Mouse (Mus musculus) liver, embryonic 14.5 days (tissue): Measurements from ENCODE around the gene Cfap54. TPM values are rescaled to one million over a fixed set of nuclear protein-coding genes. Genes with fewer than 3 reads are reported as not detected.

Source experiments
- ATAC-seq: fragments of 200-750 bp; cut with Nextera tagmentation; 2 replicates; pipeline ENCODE4 v1.8.0; 2017; ENCODE audit warnings: moderate number of reproducible peaks, mild to moderate bottlenecking, moderate library complexity; ENCODE audit not compliant: insufficient read depth
- DNase-seq, 3 experiments: peaks; one replicate each; pipeline ENCODE4 v3.0.0-alpha.2; 2012 to 2013; ENCODE audit warnings: low read depth in 3 of 3, low spot score in 3 of 3
- H3K27ac ChIP-seq: fragments of 300-500 bp; sonication (generic); 2 replicates; pipeline ENCODE4 v1.5.1; 2014; ENCODE audit warnings: moderate library complexity, mild to moderate bottlenecking, control low read depth, inconsistent platforms
- H3K27me3 ChIP-seq: fragments of 300-500 bp; sonication (generic); 2 replicates; pipeline ENCODE4 v1.6.1; 2014; ENCODE audit warnings: mild to moderate bottlenecking, low read length, moderate library complexity; ENCODE audit not compliant: control insufficient read depth, insufficient read depth
- H3K36me3 ChIP-seq: fragments of 300-500 bp; sonication (generic); replicated peaks from 2 replicates; pipeline ENCODE4 v1.6.1; 2014; ENCODE audit warnings: low read depth; ENCODE audit not compliant: control insufficient read depth, insufficient read depth
- H3K4me1 ChIP-seq, 2 experiments: fragments of 200-500 bp in 1 of 2; fragments of 300-500 bp in 1 of 2; sonication (generic) in 1 of 2; replicated peaks; 2 replicates each; pipeline ENCODE4 v1.6.1; 2012 to 2014; ENCODE audit warnings: antibody characterized with exemption in 1 of 2, inconsistent platforms in 1 of 2, low read length in 1 of 2; ENCODE audit not compliant: control insufficient read depth in 2 of 2, insufficient read depth in 2 of 2
- H3K4me2 ChIP-seq: fragments of 300-500 bp; sonication (generic); 2 replicates; pipeline ENCODE4 v1.6.1; 2014; ENCODE audit warnings: low read depth, mild to moderate bottlenecking, control low read depth, moderate library complexity
- H3K4me3 ChIP-seq, 2 experiments: fragments of 200-500 bp in 1 of 2; fragments of 300-500 bp in 1 of 2; sonication (generic) in 1 of 2; 2 replicates each; pipeline ENCODE4 v1.5.1; 2012 to 2014; ENCODE audit warnings: low read depth in 2 of 2, low read length in 2 of 2, mild to moderate bottlenecking in 2 of 2, control low read depth in 1 of 2, inconsistent platforms in 1 of 2, moderate library complexity in 1 of 2; ENCODE audit not compliant: insufficient read depth in 1 of 2
- H3K9ac ChIP-seq: fragments of 300-500 bp; sonication (generic); replicated peaks from 2 replicates; pipeline ENCODE4 v1.6.1; 2014; ENCODE audit warnings: mild to moderate bottlenecking, control low read depth, moderate library complexity
- H3K9me3 ChIP-seq: fragments of 300-500 bp; sonication (generic); 2 replicates; pipeline ENCODE4 v1.6.1; 2016; ENCODE audit warnings: low read length, mixed read lengths; ENCODE audit not compliant: control insufficient read depth
- CTCF ChIP-seq: IDR thresholded peaks from 2 replicates; pipeline ENCODE4 v1.5.1; 2016; ENCODE audit warnings: antibody characterized with exemption, low read depth, control low read depth
- EP300 ChIP-seq: IDR thresholded peaks from 2 replicates; pipeline ENCODE4 v1.6.1; 2016; ENCODE audit warnings: antibody characterized with exemption, low read depth
- WGBS: fragments of 180-500 bp; shearing (Covaris S2); extraction: QIAGEN DNeasy Blood & Tissue Kit; methylation state at CpG from one replicate; pipeline ENCODE4 v1.1.7; 2014; ENCODE audit not compliant: insufficient replicate concordance; 5-methylcytosine and 5-hydroxymethylcytosine counted together
- polyA plus RNA-seq, 2 experiments: library from polyadenylated mRNA; depleted of rRNA in 1 of 2; stranded (reverse) in 1 of 2; unstranded in 1 of 2; fragments of >200 nt; fragmentation: Nextera tagmentation in 1 of 2; extraction: Ambion mirVana in 1 of 2; gene quantifications; 2 replicates each; pipeline versions ENCODE4 v1.2.1 to v1.2.3; 2012 to 2014

Cfap54 gene
- polyA plus RNA-seq, 2 experiments, result 0.06 to 0.11 TPM

GRCm38 (mm10) chr10:93126025-93126424, 44.6 kb upstream of the Cfap54 start:
- H3K27me3 ChIP-seq, result no peaks in the 10 kb centered on the region
- no peak overlapping the region for H3K27ac ChIP-seq
- no peaks in the 10 kb centered on the region for H3K36me3 ChIP-seq
- no peak overlapping the region; the same call in 1 of the 2 replicates for H3K9ac ChIP-seq
- peaks cover 29 to 37% of the 10 kb centered on the region in 2 experiments for H3K4me1 ChIP-seq
- TF ChIP-seq EP300 (no peak), CTCF (no peak)
- H3K4me2 ChIP-seq, result peak overlapping the region; percentile 38
- H3K9me3 ChIP-seq, result no peaks in the 10 kb centered on the region
- 71% methylated on average over 3 of the region's 3 CpGs for whole genome bisulfite sequencing
- ATAC-seq (no peak), DNase-seq (no peak)
- H3K4me3 ChIP-seq, result peak overlapping the region in 1 of 2 experiments; percentile 6; a peak in 1 of 4 replicates

- Histone ChIP-seq H3K36me3 (no peaks in the 10 kb centered on the region), H3K27me3 (no peaks in the 10 kb centered on the region), H3K9me3 (no peaks in the 10 kb centered on the region), H3K9ac (peak overlapping the region; percentile 49), H3K27ac (peak overlapping the region; percentile 47), H3K4me2 (peak overlapping the region; percentile 69), H3K4me1 (peaks cover 29 to 39% of the 10 kb centered on the region in 2 experiments), H3K4me3 (peak overlapping the region; percentile 35 to 38)
- ATAC-seq, result peak; percentile 70
- WGBS, result 9% methylated on average over 12 of the region's 12 CpGs
- TF ChIP-seq EP300 (peak; percentile 19; the same call in 1 of the 2 replicates), CTCF (no peak)
- DNase-seq, result peak; percentile 57 to 74 (median 66)
These were observed 42.7 kb upstream of the Cfap54 start for GRCm38 (mm10) chr10:93123957-93124613.

GRCm38 (mm10) chr10:93123310-93123709, 41.9 kb upstream of the Cfap54 start:
- Histone ChIP-seq H3K4me1 (peaks cover 29 to 39% of the 10 kb centered on the region in 2 experiments), H3K27ac (peak overlapping the region; percentile 47; the same call in 1 of the 2 replicates), H3K4me2 (peak overlapping the region; percentile 69), H3K36me3 (no peaks in the 10 kb centered on the region), H3K9me3 (no peaks in the 10 kb centered on the region), H3K4me3 (no peak overlapping the region), H3K27me3 (no peaks in the 10 kb centered on the region), H3K9ac (no peak overlapping the region)
- no peak for TF ChIP-seq EP300
- TF ChIP-seq CTCF, result no peak
- 33% methylated on average over 4 of the region's 4 CpGs for WGBS
- ATAC-seq (no peak), DNase-seq (no peak)

DNA sequence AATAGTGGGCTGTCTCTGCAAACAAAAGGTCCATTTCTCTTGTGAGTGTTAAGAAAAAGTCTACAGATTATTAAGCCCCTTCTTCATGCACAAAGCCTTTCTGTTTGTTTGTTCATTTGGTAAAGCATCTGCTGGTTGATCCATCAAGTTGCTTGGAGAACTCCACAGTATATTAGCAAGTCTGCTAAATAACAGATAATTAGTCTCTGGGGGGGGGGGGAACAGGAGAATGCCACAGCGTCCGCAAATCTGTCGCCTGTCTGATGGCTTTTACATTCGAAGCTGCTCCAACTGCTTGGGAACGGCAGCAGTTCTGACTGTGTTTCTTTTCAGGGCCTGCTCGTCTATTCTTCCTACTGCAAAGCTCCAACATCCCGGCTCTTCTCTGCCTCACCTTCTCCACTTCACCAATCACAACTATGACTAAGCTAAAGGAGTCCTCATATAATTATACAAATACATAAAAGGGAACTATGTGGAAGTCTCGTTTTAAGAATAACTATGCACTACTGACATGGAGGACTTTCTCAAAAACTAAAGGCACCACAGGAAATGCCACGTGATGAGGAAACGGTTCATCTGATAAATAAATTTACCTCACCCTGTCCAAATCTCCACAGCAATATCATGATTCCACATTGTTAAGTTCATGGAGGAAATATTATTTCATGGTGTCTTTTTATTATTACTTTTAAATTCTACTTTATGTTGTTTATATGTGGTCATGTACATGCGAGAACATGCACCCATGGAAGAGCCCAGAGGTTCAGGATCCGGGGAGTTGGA, 41.2 kb upstream of the Cfap54 start:
- Histone ChIP-seq H3K27ac (no peak overlapping the region), H3K4me1 (peaks cover 29 to 39% of the 10 kb centered on the region in 2 experiments), H3K4me3 (no peak overlapping the region), H3K9me3 (no peaks in the 10 kb centered on the region), H3K36me3 (no peaks in the 10 kb centered on the region), H3K4me2 (no peak overlapping the region), H3K27me3 (no peaks in the 10 kb centered on the region), H3K9ac (no peak overlapping the region)
- no peak for TF ChIP-seq CTCF
- no peak for TF ChIP-seq EP300
- DNase-seq (no peak), ATAC-seq (no peak)
- 23% methylated on average over 12 of the region's 12 CpGs for WGBS

DNA sequence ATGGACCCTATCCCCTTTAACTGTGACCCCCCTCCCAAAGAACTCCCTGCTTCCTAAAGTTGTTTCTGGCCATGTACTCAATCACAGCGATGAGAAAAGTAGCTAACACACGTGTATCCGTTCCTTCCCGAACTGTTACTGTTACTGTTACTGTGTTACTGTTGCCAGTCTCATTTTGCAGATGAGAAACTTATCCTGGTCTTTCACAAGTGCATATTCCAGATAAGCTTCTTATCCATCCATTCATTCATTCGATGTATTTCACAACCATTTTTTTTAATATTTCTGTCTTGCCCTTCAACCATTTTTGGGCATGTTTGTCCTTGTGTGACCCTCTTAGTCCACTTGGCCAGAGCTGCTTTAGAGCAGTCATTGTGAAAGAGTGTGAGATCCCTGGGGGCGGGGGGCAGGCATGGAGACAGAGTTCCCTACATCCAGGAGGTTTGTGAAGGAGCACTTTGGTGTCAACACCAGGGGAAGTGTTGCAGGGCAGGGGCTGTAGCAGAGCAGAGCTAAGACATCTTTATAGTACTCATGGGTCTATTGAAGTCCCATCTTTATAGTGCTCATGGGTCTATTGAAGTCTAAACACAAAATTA, 39.9 kb upstream of the Cfap54 start:
- peak overlapping the region; percentile 4; the same call in 1 of the 2 replicates for H3K4me2 ChIP-seq
- H3K4me3 ChIP-seq, result no peak overlapping the region
- WGBS, result 56% methylated on average over 6 of the region's 6 CpGs
- peaks cover 26 to 36% of the 10 kb centered on the region in 2 experiments for H3K4me1 ChIP-seq
- no peak overlapping the region for H3K27ac ChIP-seq
- TF ChIP-seq CTCF, result no peak
- peak; percentile 61 for TF ChIP-seq EP300
- H3K9me3 ChIP-seq, result no peaks in the 10 kb centered on the region
- ATAC-seq, result no peak
- H3K27me3 ChIP-seq, result no peaks in the 10 kb centered on the region
- DNase-seq, result no peak
- H3K36me3 ChIP-seq, result no peaks in the 10 kb centered on the region
- H3K9ac ChIP-seq, result no peak overlapping the region
